Mouse (Mus musculus) brain, embryonic 14.5 days (tissue): ENCODE measurements around the gene Mkks.

ENCODE experiments used
- CTCF ChIP-seq: fragments of 200-500 bp; IDR thresholded peaks from 2 replicates; pipeline ENCODE4 v1.5.1; 2012; ENCODE audit warnings: inconsistent platforms, mild to moderate bottlenecking, moderate library complexity, borderline replicate concordance; ENCODE audit not compliant: insufficient read depth, insufficient read length; ENCODE audit errors: extremely low read depth
- POLR2A ChIP-seq: fragments of 200-500 bp; IDR thresholded peaks from 2 replicates; pipeline ENCODE4 v1.6.1; 2012; ENCODE audit warnings: mild to moderate bottlenecking, inconsistent platforms, borderline replicate concordance; ENCODE audit not compliant: poor library complexity, insufficient read depth, insufficient read length, severe bottlenecking; ENCODE audit errors: extremely low read depth

GRCm38 (mm10) chr2:136936391-136937288 is 45.5 kb upstream of the Mkks start:
- TF ChIP-seq POLR2A (no peak), CTCF (no peak)
